Mouse (Mus musculus): ENCODE measurements around the gene Tmem212. TPM values are rescaled to one million over a fixed set of nuclear protein-coding genes. Genes with fewer than 3 reads are reported as not detected.

Tmem212 gene
- polyA plus RNA-seq (2017; shearing (Covaris generic)) = not detected

DNA sequence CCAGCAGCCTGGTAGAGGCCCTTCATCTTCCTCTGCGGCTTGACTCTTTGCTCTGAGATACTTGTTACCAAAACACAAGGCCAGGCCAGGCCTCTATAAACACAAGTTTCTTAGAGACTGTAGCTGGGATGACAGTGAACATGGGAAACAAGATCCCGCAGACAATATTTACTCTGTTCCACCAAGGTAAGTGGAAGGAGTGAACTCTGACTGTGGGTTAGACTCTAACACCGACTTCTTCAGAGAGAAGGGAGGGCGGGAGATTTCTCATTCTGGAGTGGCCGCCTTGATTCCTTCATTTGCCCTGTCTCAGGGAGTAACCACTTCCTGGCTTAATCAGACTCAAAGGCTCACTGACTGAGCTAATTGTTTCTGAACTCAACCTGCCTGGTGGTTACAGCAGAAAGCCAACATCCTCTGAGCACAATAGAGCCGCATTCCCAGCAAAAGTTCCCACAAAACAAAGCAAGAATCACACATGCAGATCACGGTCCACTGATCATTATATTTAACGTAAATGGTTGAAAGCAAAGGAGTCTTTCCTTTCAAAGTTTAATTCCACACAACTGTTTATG is at the start of gene Tmem212:
Tmem212 (minus strand) TSS at position 51 of the 575 bp plus-strand sequence.

DNA sequence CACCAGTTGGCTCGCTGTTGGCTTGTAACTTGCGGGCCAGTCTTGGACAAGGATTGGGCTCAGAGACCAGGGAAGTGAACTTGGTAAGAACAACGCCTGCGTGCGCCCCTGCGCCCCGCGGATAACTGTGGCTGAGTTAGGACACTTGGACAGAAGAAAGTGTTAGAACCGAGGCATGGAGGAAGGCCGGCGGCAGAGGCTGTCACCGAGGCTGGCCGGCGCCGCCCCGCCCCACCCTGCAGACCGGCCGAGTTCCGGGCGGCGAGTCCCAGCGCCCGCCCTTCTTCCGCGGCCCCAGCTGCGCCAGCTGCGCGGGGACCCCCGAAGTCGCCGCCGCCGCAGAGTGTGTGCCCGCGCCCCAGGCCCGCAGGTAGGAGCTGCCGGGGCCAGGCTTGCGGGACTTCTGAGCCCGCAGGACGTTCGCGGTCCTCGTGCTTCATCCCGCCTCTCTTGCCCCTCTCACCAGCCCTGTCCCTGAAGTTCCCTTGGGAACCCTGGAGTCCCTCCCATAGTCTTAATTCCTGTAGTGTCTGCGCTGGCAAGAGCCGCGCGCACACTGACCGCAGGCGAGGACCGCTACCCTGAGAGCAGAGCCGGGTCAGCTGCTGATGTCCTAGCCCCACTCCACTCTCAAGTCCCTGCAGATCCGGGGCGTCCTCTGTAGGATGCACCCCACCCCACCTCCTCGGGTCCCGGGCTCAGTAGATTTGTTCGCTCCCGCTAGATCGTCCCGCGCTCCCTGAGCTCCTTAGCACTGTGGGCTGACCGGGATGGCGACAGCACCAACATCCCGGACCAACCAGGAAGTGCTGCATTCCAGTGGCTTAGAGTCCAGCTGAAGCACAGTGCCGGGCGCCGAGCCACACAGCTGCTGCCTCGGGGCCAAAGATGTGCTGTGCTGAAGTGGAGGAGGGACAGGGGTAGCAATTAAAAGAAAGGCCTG is 42.5 kb upstream of the Tmem212 start, which contains the start of gene Pld1:
Pld1 (plus strand) TSS at position 315 of the 943 bp plus-strand sequence.

Other genes with a start within 250 kb of the Tmem212 start
- 0.21 TPM for gene Fndc3b, start 185.1 kb downstream of the Tmem212 start, polyA plus RNA-seq (2017; shearing (Covaris generic))
- gene Pld1, start 42.3 kb upstream of the Tmem212 start, polyA plus RNA-seq (2017; shearing (Covaris generic)) = 0.77 TPM